Mouse (Mus musculus): ENCODE measurements around the gene Slc2a2. TPM values are rescaled to one million over a fixed set of nuclear protein-coding genes. Genes with fewer than 3 reads are reported as not detected.

Slc2a2 gene
- total RNA-seq (2014; fragmentation: Nextera tagmentation) (not detected in 2 replicates), total RNA-seq (2017) (0.05 TPM in 1 of 2 replicates, not detected in the other)

DNA sequence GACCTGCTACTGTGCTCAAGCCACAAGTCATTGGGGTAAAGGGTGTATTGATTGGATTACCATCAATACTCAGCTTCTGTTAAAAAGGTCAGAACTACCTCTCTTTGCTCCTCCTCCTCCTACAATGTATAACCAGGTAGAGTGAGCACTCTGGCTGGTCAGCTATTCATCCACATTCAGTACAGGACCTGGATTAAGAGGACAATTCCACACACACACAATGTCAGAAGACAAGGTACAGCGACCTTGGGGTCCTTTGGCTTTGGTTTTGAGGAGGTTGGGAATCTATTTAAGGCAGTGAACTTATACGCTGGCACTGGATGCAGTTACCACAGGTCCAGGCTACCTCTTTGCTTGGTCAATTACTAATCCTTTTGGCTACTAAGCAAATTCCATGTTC, at the start of gene Slc2a2:
Gene Slc2a2, plus strand, starts transcription at position 107 of the 400 bp plus-strand sequence.
- ATAC-seq (replicated peaks; ENCODE audit: poor library complexity, severe bottlenecking): no peak

GRCm38 (mm10) chr3:28652574-28652973, 45.1 kb upstream of the Slc2a2 start:
- no peak for ATAC-seq (replicated peaks; ENCODE audit: poor library complexity, severe bottlenecking)

- ATAC-seq (replicated peaks; ENCODE audit: poor library complexity, severe bottlenecking): no peak
These were observed 44.7 kb upstream of the Slc2a2 start for GRCm38 (mm10) chr3:28653043-28653442.

- ATAC-seq (replicated peaks; ENCODE audit: poor library complexity, severe bottlenecking): no peak
These were observed 43.0 kb upstream of the Slc2a2 start for GRCm38 (mm10) chr3:28654740-28655139.

DNA sequence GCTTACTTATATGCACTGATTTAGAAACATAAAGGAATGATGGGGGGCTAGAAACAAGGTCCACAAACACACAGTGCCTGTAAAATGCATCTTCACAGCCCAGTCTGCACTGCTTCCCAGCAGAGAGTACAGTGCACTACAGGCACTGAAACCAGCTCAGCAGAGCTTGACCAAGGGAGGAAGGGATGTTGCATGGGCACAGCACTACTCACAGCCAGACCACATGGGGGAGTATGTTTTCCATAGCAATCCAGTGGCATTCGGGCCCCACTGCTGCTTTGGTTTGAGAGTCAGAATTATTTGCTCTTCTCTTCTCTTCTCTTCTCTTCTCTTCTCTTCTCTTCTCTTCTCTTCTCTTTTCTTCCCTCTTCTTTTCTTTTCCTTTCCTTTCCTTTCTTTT, 39.4 kb upstream of the Slc2a2 start:
- ATAC-seq (replicated peaks; ENCODE audit: poor library complexity, severe bottlenecking): no peak

DNA sequence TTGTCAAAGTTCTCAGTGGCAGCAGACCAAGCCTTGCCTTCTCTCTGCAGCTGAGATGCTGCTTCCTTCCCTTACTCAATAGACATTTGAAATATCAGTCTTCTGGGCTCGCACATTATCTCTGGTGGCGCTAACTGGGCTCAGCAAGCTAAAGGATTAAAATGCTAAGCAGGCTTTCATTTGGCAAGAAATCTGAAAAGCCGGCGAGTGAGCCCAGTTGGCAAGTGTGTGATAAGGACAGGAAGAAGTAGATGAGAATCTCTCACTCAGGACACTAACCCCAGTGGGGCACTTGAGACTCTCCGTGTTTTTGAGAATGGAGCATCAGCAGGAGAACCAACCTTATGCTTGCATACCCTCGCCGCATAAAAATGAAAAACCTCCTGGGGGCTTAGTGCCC, 16.9 kb upstream of the Slc2a2 start:
- ATAC-seq (replicated peaks; ENCODE audit: poor library complexity, severe bottlenecking): no peak

DNA sequence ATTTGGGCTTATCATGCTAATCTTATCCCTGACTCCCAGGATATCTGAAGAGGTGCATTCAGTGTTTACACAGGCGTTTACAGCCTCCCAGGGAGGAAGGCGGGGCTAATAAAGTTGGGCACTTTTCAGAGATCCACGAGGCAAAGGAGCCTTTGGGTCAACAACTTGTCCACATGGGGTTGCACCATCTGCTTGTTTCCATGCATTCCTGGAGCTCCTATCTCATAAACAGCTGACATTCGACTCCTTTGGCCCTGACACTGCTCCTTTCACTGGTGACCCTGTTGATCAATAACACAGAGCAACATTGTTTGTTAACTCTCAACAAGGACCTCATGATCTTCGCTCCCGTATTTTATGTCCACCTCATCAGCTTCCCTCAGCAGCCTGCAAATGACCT, 15.8 kb upstream of the Slc2a2 start:
- no peak for ATAC-seq (replicated peaks; ENCODE audit: poor library complexity, severe bottlenecking)

- ATAC-seq (replicated peaks; ENCODE audit: poor library complexity, severe bottlenecking): no peak
These were observed 15.3 kb upstream of the Slc2a2 start for GRCm38 (mm10) chr3:28682411-28682810.

- no peak for ATAC-seq (replicated peaks; ENCODE audit: poor library complexity, severe bottlenecking)
These were observed 12.2 kb upstream of the Slc2a2 start for GRCm38 (mm10) chr3:28685510-28685909.

DNA sequence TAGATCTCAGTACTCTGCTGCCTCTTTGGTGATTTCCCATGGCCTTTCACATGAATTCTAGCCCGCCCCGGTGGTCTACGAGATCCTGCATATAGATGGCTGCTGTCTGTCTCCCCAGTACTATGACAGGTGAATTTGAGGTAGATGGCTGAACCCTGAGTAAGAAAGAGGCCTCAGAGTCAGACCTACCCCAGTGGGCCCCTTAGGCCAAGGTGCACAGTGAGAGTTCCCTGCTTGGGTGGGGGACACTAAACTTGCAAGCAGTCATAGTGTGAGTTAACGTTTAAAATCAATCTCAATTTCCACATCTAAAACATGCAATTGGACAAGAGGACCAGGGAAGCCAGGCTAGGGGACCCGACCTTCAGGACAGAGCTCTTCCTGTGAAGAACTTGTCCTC, 2.9 kb upstream of the Slc2a2 start:
- no peak for ATAC-seq (replicated peaks; ENCODE audit: poor library complexity, severe bottlenecking)

GRCm38 (mm10) chr3:28695608-28696007, 2.1 kb upstream of the Slc2a2 start:
- ATAC-seq (replicated peaks; ENCODE audit: poor library complexity, severe bottlenecking): no peak

- ATAC-seq (replicated peaks; ENCODE audit: poor library complexity, severe bottlenecking): no peak
These were observed 1.5 kb upstream of the Slc2a2 start for GRCm38 (mm10) chr3:28696162-28696561.

DNA sequence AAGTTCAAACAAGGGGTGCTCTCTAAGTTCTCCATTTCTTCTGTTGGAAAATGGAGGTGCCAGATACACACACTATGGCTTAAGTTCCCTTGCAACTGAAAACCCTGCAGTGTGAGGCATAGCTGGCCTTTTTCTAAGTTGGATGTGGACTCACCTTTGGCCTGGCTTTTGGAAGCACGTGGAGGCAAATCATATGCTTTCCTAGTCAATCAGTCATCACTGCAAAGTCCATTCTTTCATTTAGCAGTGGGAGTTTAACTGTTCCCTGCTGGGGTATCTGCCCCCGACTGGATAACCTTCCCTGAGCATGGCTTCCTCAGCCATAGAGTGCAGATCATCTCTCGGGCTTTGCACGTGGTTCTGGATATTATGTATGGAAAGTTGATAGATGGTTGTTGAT, 1.9 kb downstream of the Slc2a2 start:
- ATAC-seq (replicated peaks; ENCODE audit: poor library complexity, severe bottlenecking): no peak

- peak; percentile 79 for ATAC-seq (replicated peaks; ENCODE audit: poor library complexity, severe bottlenecking)
These were observed 7.9 kb downstream of the Slc2a2 start for GRCm38 (mm10) chr3:28705522-28706137.

DNA sequence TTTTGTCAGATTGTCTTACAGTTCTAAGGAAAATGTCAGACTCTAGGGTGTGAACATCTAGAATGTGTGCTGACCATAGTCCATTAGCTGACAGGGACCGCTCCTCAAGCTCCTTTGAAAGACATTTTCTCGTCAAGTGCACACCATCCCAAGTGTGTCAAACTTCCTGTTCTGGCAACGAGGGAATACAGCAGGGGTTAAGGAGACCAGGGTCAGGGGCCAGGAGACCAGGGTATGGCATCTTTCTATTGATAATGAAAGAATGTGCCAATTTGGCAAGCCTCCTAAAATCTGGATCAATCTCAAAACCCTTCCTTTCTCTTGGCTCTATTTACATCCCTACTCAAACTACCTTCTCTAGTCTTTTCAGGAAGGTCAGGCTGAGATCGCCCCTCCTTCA, 9.0 kb downstream of the Slc2a2 start:
- ATAC-seq (replicated peaks; ENCODE audit: poor library complexity, severe bottlenecking): no peak

DNA sequence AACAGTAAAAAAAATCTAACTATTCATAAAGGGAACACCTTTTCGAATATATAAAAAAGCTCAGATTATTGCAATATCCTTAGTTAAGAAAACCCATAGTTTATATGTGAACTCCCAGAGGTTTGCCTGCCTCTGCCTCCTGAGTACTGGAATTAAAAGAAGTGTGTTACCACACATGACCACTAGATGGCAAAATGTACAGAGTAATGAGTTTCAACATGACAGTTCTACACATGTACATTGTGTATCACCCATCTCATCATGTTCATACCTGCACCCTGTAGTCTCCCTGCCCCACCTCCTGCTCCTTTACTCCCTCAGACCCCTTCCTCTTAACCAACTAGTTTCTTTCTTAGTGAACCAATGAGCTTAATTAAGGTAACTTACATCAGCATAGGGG, 12.0 kb downstream of the Slc2a2 start:
- peak; percentile 62 for ATAC-seq (replicated peaks; ENCODE audit: poor library complexity, severe bottlenecking)

DNA sequence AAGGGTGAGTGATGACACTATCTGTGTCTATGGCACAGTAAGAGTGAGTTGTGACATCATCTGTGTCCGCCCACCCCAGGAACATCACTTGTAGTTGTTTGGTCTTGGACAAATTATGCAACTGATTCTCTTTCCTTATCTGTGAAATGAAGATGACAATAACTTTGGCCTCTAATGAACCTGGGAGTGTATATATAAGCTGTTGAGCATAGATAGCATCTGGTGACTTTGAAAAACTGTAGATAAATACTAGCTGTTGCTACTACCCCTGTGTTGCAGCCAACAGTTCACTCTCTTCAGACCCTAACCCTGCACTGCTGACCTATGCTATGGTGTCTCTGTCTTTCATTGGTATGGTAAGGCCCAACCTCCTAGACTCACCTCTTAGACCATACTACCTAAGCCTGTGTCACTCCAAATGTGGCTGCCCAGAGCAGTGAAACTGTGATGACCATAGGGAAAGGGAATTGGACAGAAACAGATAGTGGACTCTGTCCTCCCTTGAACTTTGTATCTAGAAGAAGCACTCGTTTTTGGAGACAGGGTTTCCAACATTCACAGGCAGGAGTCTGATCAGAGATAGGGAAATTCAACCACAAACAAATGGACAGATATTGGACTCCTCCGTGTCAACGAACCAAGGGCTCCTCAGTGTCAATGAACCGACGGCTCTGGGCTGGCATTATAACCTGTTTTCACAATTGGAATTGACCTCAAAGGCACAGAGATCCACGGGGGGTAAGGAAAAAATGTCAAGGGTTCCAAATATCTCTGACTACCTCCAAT, 16.4 kb downstream of the Slc2a2 start:
- no peak for ATAC-seq (replicated peaks; ENCODE audit: poor library complexity, severe bottlenecking)

- ATAC-seq (replicated peaks; ENCODE audit: poor library complexity, severe bottlenecking): no peak
These were observed 20.8 kb downstream of the Slc2a2 start for GRCm38 (mm10) chr3:28718521-28718920.

DNA sequence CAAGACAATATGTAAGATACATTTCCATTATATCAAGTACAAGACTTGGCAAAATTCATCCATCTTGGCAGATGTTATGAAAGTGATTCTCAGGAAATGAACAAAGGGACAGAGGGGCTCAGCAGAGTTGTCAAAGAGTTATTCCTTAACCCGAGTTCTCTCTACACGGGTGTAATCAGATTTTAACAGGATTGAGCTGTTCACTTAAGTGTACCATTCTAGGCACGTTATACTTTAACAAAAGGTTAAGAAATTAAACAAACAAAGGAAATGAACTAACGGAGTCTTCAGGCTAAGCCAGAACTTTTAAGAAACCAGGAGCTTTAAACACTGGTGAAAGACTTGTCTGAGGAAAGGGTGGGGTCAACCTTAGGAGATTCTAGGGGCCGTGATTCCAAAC, 23.5 kb downstream of the Slc2a2 start:
- ATAC-seq (replicated peaks; ENCODE audit: poor library complexity, severe bottlenecking): no peak

- ATAC-seq (replicated peaks; ENCODE audit: poor library complexity, severe bottlenecking): no peak
These were observed 24.1 kb downstream of the Slc2a2 start for GRCm38 (mm10) chr3:28721838-28722237.

- ATAC-seq (replicated peaks; ENCODE audit: poor library complexity, severe bottlenecking): no peak
These were observed 24.8 kb downstream of the Slc2a2 start for GRCm38 (mm10) chr3:28722531-28722930.

DNA sequence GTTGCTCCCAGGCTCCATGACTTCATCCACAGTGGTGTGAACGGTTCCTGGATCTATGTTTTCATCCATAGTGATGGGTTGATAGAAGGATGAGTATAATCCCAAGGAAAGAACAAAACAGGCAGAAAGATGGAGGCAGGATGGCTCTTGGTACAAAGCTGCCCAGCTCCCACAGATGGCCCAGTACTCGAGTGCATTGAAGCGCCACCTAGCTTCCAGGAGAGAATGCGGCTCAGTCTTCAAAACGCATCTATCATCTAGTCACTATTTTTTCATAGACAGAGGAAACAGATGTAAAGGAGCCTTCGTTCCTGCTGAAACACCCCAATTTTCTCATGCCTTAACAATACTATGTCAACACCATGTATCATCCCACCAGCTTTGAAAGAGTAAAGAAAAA, 25.8 kb downstream of the Slc2a2 start:
- ATAC-seq (replicated peaks; ENCODE audit: poor library complexity, severe bottlenecking): no peak
